Mouse (Mus musculus): ENCODE measurements at regions not wholly inside any gene's neighbourhood (a gene's known extent, or its start where the extent isn't known, plus 50 kb on each side); places are given as distances from the start of the nearest gene placed in this dataset.

DNA sequence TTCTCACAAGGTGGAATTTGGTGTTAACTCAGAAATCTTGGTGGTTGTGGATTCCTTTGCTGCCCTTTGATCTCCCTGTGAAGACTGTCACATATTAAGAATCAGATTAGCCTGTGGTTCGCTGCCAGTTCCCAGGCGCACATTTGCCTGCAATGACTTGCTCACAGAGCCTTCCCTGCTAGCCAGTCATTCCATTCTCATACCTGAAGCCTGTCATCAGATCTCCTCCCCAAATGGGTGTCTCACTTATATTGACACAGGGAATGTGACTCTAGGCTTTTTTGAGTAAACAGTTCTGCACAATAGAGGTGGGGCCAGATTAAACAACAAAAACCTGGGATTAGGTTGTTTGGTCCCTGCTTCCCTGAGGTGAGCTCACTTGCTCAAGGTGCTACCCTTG, 621.4 kb downstream of the Slc4a3 start:
- H3K9ac ChIP-seq (ENCODE audit: low read depth, poor library complexity, severe bottlenecking), result no peak overlapping the region
- H3K9me3 ChIP-seq (replicated peaks; ENCODE audit: control insufficient read depth, insufficient read depth, low read length, poor library complexity, severe bottlenecking), result no peaks in the 10 kb centered on the region
- H3K36me3 ChIP-seq (ENCODE audit: control insufficient read depth, insufficient read depth, low read length, poor library complexity, severe bottlenecking), result no peaks in the 10 kb centered on the region
- H3K27ac ChIP-seq (ENCODE audit: insufficient read depth, low read length), result no peak overlapping the region
- no peaks in the 10 kb centered on the region for H3K27me3 ChIP-seq (ENCODE audit: control insufficient read depth, insufficient read depth, low read length, poor library complexity, severe bottlenecking)
- no peak overlapping the region for H3K4me3 ChIP-seq (ENCODE audit: low read depth, low read length)
- H3K4me1 ChIP-seq (ENCODE audit: control insufficient read depth, insufficient read depth, low read length), result no peaks in the 10 kb centered on the region
- no peak for TF ChIP-seq CTCF (IDR thresholded peaks at IDR 0.05; ENCODE audit: low read depth, low read length)
- TF ChIP-seq POLR2A (IDR thresholded peaks at IDR 0.05; ENCODE audit: insufficient read depth, low read length), result no peak
- TF ChIP-seq EP300 (IDR thresholded peaks at IDR 0.05; ENCODE audit: insufficient read depth, low read depth, low read length), result no peak

DNA sequence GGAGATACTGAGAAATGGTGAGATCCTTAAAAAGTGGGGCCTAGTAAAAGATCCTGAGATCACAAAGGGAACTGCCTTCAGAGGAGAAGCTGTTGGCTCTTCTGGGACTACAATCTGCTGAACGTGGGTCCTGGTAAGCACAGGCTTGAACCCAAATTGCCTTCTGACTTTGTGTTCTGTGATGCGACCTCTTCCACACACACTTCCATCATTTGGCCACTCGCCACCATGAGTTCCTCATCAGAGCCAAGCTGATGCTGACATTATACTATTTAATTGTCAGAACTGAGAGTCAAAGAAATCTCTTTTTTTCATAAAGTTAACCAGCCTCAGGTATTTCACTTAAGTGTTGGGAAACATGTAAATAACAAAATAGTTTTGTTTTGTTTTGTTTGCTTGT, 635.1 kb downstream of the Slc4a3 start:
- no peak for TF ChIP-seq POLR2A (IDR thresholded peaks at IDR 0.05; ENCODE audit: insufficient read depth, low read length)
- no peak for TF ChIP-seq CTCF (IDR thresholded peaks at IDR 0.05; ENCODE audit: low read depth, low read length)
- no peak for TF ChIP-seq EP300 (IDR thresholded peaks at IDR 0.05; ENCODE audit: insufficient read depth, low read depth, low read length)
- H3K27ac ChIP-seq (ENCODE audit: insufficient read depth, low read length), result no peak overlapping the region
- no peaks in the 10 kb centered on the region for H3K4me1 ChIP-seq (ENCODE audit: control insufficient read depth, insufficient read depth, low read length)
- no peak overlapping the region for H3K4me3 ChIP-seq (ENCODE audit: low read depth, low read length)
- H3K27me3 ChIP-seq (ENCODE audit: control insufficient read depth, insufficient read depth, low read length, poor library complexity, severe bottlenecking), result no peaks in the 10 kb centered on the region
- no peak overlapping the region for H3K9ac ChIP-seq (ENCODE audit: low read depth, poor library complexity, severe bottlenecking)
- H3K9me3 ChIP-seq (replicated peaks; ENCODE audit: control insufficient read depth, insufficient read depth, low read length, poor library complexity, severe bottlenecking), result no peaks in the 10 kb centered on the region
- H3K36me3 ChIP-seq (ENCODE audit: control insufficient read depth, insufficient read depth, low read length, poor library complexity, severe bottlenecking), result no peaks in the 10 kb centered on the region

DNA sequence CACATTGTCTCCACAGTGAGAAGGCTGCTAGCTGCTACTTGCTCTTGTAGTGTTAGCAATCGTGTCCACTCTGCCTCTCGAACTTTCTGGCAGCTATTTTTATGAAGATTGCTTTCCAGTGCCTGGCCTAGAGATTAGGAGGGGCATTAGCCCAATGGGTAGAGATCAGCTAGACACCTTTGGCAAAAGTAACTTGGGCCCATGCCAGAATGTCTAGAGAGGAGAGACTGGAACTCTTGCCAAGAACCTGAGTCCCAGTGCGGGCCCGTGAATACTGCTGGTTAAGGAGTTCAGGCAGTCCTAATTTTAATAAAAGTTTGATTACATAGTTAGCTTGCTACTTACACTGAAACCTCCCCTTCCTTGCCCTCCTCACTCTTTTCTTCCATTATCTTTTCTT, 648.8 kb downstream of the Slc4a3 start:
- TF ChIP-seq POLR2A (IDR thresholded peaks at IDR 0.05; ENCODE audit: insufficient read depth, low read length), result no peak
- no peak for TF ChIP-seq CTCF (IDR thresholded peaks at IDR 0.05; ENCODE audit: low read depth, low read length)
- H3K9me3 ChIP-seq (replicated peaks; ENCODE audit: control insufficient read depth, insufficient read depth, low read length, poor library complexity, severe bottlenecking), result no peaks in the 10 kb centered on the region
- H3K27me3 ChIP-seq (ENCODE audit: control insufficient read depth, insufficient read depth, low read length, poor library complexity, severe bottlenecking), result no peaks in the 10 kb centered on the region
- no peak overlapping the region for H3K27ac ChIP-seq (ENCODE audit: insufficient read depth, low read length)
- H3K9ac ChIP-seq (ENCODE audit: low read depth, poor library complexity, severe bottlenecking), result no peak overlapping the region
- no peak overlapping the region for H3K4me3 ChIP-seq (ENCODE audit: low read depth, low read length)
- H3K4me1 ChIP-seq (ENCODE audit: control insufficient read depth, insufficient read depth, low read length), result no peaks in the 10 kb centered on the region
- no peaks in the 10 kb centered on the region for H3K36me3 ChIP-seq (ENCODE audit: control insufficient read depth, insufficient read depth, low read length, poor library complexity, severe bottlenecking)

- Histone ChIP-seq H3K27me3 (ENCODE audit: control insufficient read depth, insufficient read depth, low read length, poor library complexity, severe bottlenecking) (no peaks in the 10 kb centered on the region), H3K4me1 (ENCODE audit: control insufficient read depth, insufficient read depth, low read length) (no peaks in the 10 kb centered on the region), H3K9me3 (replicated peaks; ENCODE audit: control insufficient read depth, insufficient read depth, low read length, poor library complexity, severe bottlenecking) (no peaks in the 10 kb centered on the region), H3K9ac (ENCODE audit: low read depth, poor library complexity, severe bottlenecking) (no peak overlapping the region), H3K36me3 (ENCODE audit: control insufficient read depth, insufficient read depth, low read length, poor library complexity, severe bottlenecking) (no peaks in the 10 kb centered on the region), H3K27ac (ENCODE audit: insufficient read depth, low read length) (no peak overlapping the region), H3K4me3 (ENCODE audit: low read depth, low read length) (no peak overlapping the region)
- TF ChIP-seq POLR2A (IDR thresholded peaks at IDR 0.05; ENCODE audit: insufficient read depth, low read length) (no peak), CTCF (IDR thresholded peaks at IDR 0.05; ENCODE audit: low read depth, low read length) (no peak), EP300 (IDR thresholded peaks at IDR 0.05; ENCODE audit: insufficient read depth, low read depth, low read length) (no peak)
Observed at GRCm38 (mm10) chr1:76197651-76198050, 651.6 kb downstream of the Slc4a3 start.

DNA sequence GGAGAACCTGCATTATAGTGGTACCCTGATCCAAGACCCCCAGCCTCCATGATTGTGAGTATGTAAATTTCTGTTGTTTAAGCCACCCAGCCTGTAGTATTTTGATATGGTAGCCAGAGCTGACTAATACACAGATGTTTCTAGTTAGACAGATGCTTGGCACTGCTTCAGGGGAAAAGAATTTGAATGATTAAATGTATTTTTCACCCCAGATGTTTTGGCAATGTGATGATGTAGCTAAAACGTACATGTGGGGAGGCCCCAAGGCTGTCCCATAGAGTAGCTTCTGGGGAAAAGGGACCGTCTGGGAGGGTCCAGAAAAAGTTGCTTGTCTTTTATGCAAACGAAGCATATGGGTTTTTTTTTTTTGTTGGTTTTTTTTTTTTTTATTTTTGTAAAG, 654.8 kb downstream of the Slc4a3 start:
- Histone ChIP-seq H3K9me3 (replicated peaks; ENCODE audit: control insufficient read depth, insufficient read depth, low read length, poor library complexity, severe bottlenecking) (no peaks in the 10 kb centered on the region), H3K9ac (ENCODE audit: low read depth, poor library complexity, severe bottlenecking) (no peak overlapping the region), H3K36me3 (ENCODE audit: control insufficient read depth, insufficient read depth, low read length, poor library complexity, severe bottlenecking) (no peaks in the 10 kb centered on the region), H3K27me3 (ENCODE audit: control insufficient read depth, insufficient read depth, low read length, poor library complexity, severe bottlenecking) (no peaks in the 10 kb centered on the region), H3K4me3 (ENCODE audit: low read depth, low read length) (no peak overlapping the region), H3K27ac (ENCODE audit: insufficient read depth, low read length) (no peak overlapping the region), H3K4me1 (ENCODE audit: control insufficient read depth, insufficient read depth, low read length) (no peaks in the 10 kb centered on the region)
- TF ChIP-seq CTCF (IDR thresholded peaks at IDR 0.05; ENCODE audit: low read depth, low read length) (no peak), POLR2A (IDR thresholded peaks at IDR 0.05; ENCODE audit: insufficient read depth, low read length) (no peak), EP300 (IDR thresholded peaks at IDR 0.05; ENCODE audit: insufficient read depth, low read depth, low read length) (no peak)

- Histone ChIP-seq H3K4me1 (ENCODE audit: control insufficient read depth, insufficient read depth, low read length) (no peaks in the 10 kb centered on the region), H3K27me3 (ENCODE audit: control insufficient read depth, insufficient read depth, low read length, poor library complexity, severe bottlenecking) (no peaks in the 10 kb centered on the region)
- TF ChIP-seq CTCF (IDR thresholded peaks at IDR 0.05; ENCODE audit: low read depth, low read length) (no peak), POLR2A (IDR thresholded peaks at IDR 0.05; ENCODE audit: insufficient read depth, low read length) (no peak), EP300 (IDR thresholded peaks at IDR 0.05; ENCODE audit: insufficient read depth, low read depth, low read length) (no peak)
Observed at GRCm38 (mm10) chr1:76212486-76212885, 666.4 kb downstream of the Slc4a3 start.

More at GRCm38 (mm10) chr1:76212486-76212885, 666.4 kb downstream of the Slc4a3 start:
- Histone ChIP-seq H3K9me3 (replicated peaks; ENCODE audit: control insufficient read depth, insufficient read depth, low read length, poor library complexity, severe bottlenecking) (no peaks in the 10 kb centered on the region), H3K4me3 (ENCODE audit: low read depth, low read length) (no peak overlapping the region), H3K36me3 (ENCODE audit: control insufficient read depth, insufficient read depth, low read length, poor library complexity, severe bottlenecking) (no peaks in the 10 kb centered on the region), H3K9ac (ENCODE audit: low read depth, poor library complexity, severe bottlenecking) (no peak overlapping the region), H3K27ac (ENCODE audit: insufficient read depth, low read length) (no peak overlapping the region)
